Mouse (Mus musculus): Measurements from ENCODE around the gene Ephb6.

DNA sequence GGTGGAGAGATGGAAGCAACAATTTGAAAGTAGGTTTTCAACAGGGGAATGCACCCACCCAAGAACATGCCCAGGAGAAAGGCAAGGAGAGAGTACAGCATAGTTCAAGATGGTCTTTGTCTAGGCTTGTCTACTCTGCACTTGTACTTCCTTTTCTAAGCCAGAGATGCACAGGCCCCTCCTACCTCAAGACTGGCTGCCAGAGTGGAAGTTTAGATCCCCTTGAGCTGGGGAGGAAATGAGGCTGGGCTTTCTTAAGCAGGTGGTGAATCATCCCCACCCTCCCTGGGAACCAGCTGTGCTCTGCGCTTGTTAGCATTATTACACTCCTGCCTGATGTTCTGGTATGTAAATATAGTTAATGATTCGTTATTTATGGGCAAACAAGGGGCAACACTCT, 47.0 kb upstream of the Ephb6 start:
- TF ChIP-seq POLR2A (IDR thresholded peaks at IDR 0.05; ENCODE audit: insufficient read depth, low read depth, low read length) (no peak), CTCF (IDR thresholded peaks at IDR 0.05) (no peak)
